Comparison of ENCODE assay signal across 11 mouse cellular contexts in genomic region chr19:55544498-55544897, GRCm38 (mm10).
DNase-seq lines count a peak whose midpoint lies in the region; ATAC-seq and TF ChIP-seq lines count a peak whose summit lies in the region.
"Had no signal": no experiment of that assay in that cellular context is flagged by ENCODE, and none has a peak within 500 bp of the region (broad histone marks: within the 10 kb centered on the region; RNA-seq: fewer than 3 reads in every experiment).

No protein-coding gene starts in this region.

- no peak for TF ChIP-seq EP300 in stomach, postnatal 0 days (optimal IDR thresholded peaks at IDR 0.05)

- DNase-seq in liver, embryonic 11.5 days (ENCODE audit: low spot score): no peak
- DNase-seq in CD4-positive helper T cell, adult 2 months (ENCODE audit: low read depth, low spot score): peak; percentile 9
- DNase-seq in thymus, postnatal 0 days (ENCODE audit: low spot score): peak; percentile 92
- DNase-seq in urinary bladder, postnatal 14 days (ENCODE audit: low spot score): no peak
- no peak for DNase-seq in stomach, postnatal 0 days (ENCODE audit: low spot score)
- DNase-seq: gastrocnemius, postnatal 10 days; left cerebral cortex, postnatal 4 days had no signal

- H3K27ac ChIP-seq in liver, embryonic 11.5 days (ENCODE audit: low read depth, low read length): no peak overlapping the region
- H3K27ac ChIP-seq in liver, embryonic 12.5 days: no peak overlapping the region
- H3K27ac ChIP-seq in hindbrain, embryonic 13.5 days: no peak overlapping the region
- H3K27ac ChIP-seq in stomach, postnatal 0 days (replicated peaks): no peak overlapping the region

- H3K36me3 ChIP-seq in liver, embryonic 11.5 days (ENCODE audit: control insufficient read depth, insufficient read depth, low read length): no peaks in the 10 kb centered on the region
- H3K36me3 ChIP-seq in liver, embryonic 12.5 days: 0 out of 2 replicates have a peak, but pooled peaks cover 2% of the 10 kb centered on the region
- no peaks in the 10 kb centered on the region for H3K36me3 ChIP-seq in hindbrain, embryonic 13.5 days
- H3K36me3 ChIP-seq in stomach, postnatal 0 days (ENCODE audit: control insufficient read depth, insufficient read depth, low read length): no peaks in the 10 kb centered on the region

- WGBS in liver, embryonic 11.5 days: 43% methylated on average over 5 of the region's 5 CpGs
- WGBS in liver, embryonic 12.5 days (ENCODE audit: insufficient replicate concordance): 36% methylated on average over 5 of the region's 5 CpGs
- 84% methylated on average over 5 of the region's 5 CpGs for WGBS in hindbrain, embryonic 13.5 days
- 50% methylated on average over 5 of the region's 5 CpGs for WGBS in stomach, postnatal 0 days

- H3K4me2 ChIP-seq in liver, embryonic 11.5 days: no peak overlapping the region
- no peak overlapping the region for H3K4me2 ChIP-seq in liver, embryonic 12.5 days
- H3K4me2 ChIP-seq in hindbrain, embryonic 13.5 days: no peak overlapping the region
- no peak overlapping the region for H3K4me2 ChIP-seq in stomach, postnatal 0 days (replicated peaks; ENCODE audit: low read depth)

- TF ChIP-seq CTCF in stomach, postnatal 0 days (IDR thresholded peaks at IDR 0.05; ENCODE audit: low read depth): no peak

- H3K4me3 ChIP-seq in liver, embryonic 11.5 days (ENCODE audit: low read depth, low read length): no peak overlapping the region
- H3K4me3 ChIP-seq in liver, embryonic 12.5 days: no peak overlapping the region
- H3K4me3 ChIP-seq in hindbrain, embryonic 13.5 days: no peak overlapping the region
- H3K4me3 ChIP-seq in stomach, postnatal 0 days (ENCODE audit: low read depth, low read length): no peak overlapping the region

- H3K9me3 ChIP-seq in liver, embryonic 11.5 days (ENCODE audit: control insufficient read depth, low read length): no peaks in the 10 kb centered on the region
- H3K9me3 ChIP-seq in liver, embryonic 12.5 days (replicated peaks): no peaks in the 10 kb centered on the region
- H3K9me3 ChIP-seq in hindbrain, embryonic 13.5 days: no peaks in the 10 kb centered on the region
- H3K9me3 ChIP-seq in stomach, postnatal 0 days (ENCODE audit: control insufficient read depth, low read length): no peaks in the 10 kb centered on the region

- H3K4me1 ChIP-seq in liver, embryonic 11.5 days (replicated peaks; ENCODE audit: control insufficient read depth, insufficient read depth, low read length): peaks cover 9% of the 10 kb centered on the region; the same call in 1 of the 2 replicates
- peaks cover 31% of the 10 kb centered on the region for H3K4me1 ChIP-seq in liver, embryonic 12.5 days
- peaks cover 7% of the 10 kb centered on the region for H3K4me1 ChIP-seq in hindbrain, embryonic 13.5 days (replicated peaks)
- H3K4me1 ChIP-seq in stomach, postnatal 0 days (replicated peaks; ENCODE audit: control insufficient read depth, insufficient read depth): no peaks in the 10 kb centered on the region

- H3K9ac ChIP-seq in liver, embryonic 11.5 days (ENCODE audit: low read depth, low read length): no peak overlapping the region
- no peak overlapping the region for H3K9ac ChIP-seq in liver, embryonic 12.5 days
- H3K9ac ChIP-seq in hindbrain, embryonic 13.5 days: no peak overlapping the region
- H3K9ac ChIP-seq in stomach, postnatal 0 days (ENCODE audit: low read length): no peak overlapping the region

- no peaks in the 10 kb centered on the region for H3K27me3 ChIP-seq in liver, embryonic 11.5 days (replicated peaks; ENCODE audit: control insufficient read depth, insufficient read depth, low read length)
- H3K27me3 ChIP-seq in liver, embryonic 12.5 days (replicated peaks): no peaks in the 10 kb centered on the region
- peaks cover 52% of the 10 kb centered on the region for H3K27me3 ChIP-seq in hindbrain, embryonic 13.5 days
- no peaks in the 10 kb centered on the region for H3K27me3 ChIP-seq in stomach, postnatal 0 days (ENCODE audit: control insufficient read depth, insufficient read depth, low read length)

- ATAC-seq in liver, embryonic 11.5 days (replicated peaks; ENCODE audit: low FRiP score): peak; percentile 34; the same call in 1 of the 2 replicates
- ATAC-seq in liver, embryonic 12.5 days: no peak
- ATAC-seq in hematopoietic stem cell, adult 5-6 weeks (replicated peaks in 1 of 2; ENCODE audit: insufficient read depth in 1 of 2, low FRiP score in 2 of 2, low TSS enrichment in 1 of 2, low read depth in 1 of 2, poor library complexity in 2 of 2, severe bottlenecking in 2 of 2): peak; percentile 79 to 90
- ATAC-seq in hindbrain, embryonic 13.5 days (ENCODE audit: low FRiP score): no peak
- no peak for ATAC-seq in stomach, postnatal 0 days (ENCODE audit: low FRiP score, low TSS enrichment)
- ATAC-seq: intestine, embryonic 16.5 days had no signal

Comparison
In these comparisons a context has a peak if more than half of its experiments do, and no peak if none do; other contexts are left out.
1. ATAC-seq: peak in liver, embryonic 11.5 days (single experiment) and hematopoietic stem cell, adult 5-6 weeks (2 of 2); none in liver, embryonic 12.5 days (single experiment), hindbrain, embryonic 13.5 days (single experiment) and stomach, postnatal 0 days (single experiment).
2. DNase-seq: peak in CD4-positive helper T cell, adult 2 months (single experiment) and thymus, postnatal 0 days (single experiment); none in liver, embryonic 11.5 days (single experiment), urinary bladder, postnatal 14 days (single experiment) and stomach, postnatal 0 days (single experiment).